Mouse (Mus musculus): ENCODE results near the gene Palld. TPM values are rescaled to one million over a fixed set of nuclear protein-coding genes. Genes with fewer than 3 reads are reported as not detected.

Gene Palld
- polyA plus RNA-seq, 1 experiment from 2014 or later, result 95.3 TPM

DNA sequence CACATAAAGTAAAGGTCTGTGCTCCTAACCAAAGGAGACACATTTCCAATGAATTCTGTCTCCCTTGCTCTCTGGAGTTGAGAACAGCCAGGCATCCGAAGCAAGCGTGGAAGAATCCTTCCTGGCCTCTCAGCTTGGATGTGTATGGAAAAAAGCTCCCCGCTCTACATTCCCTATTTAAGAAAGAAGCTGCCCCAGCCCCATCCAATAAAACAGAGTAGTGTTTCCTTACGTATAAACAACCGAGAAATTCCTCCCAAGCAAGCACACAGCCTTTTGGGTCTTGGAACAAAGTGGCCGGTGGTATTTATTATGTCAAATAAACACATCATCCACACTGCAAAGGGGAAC, 295.1 kb downstream of the Palld start:
- peak overlapping the region; percentile 37 for H3K4me2 ChIP-seq
- peak; percentile 60 for ATAC-seq (ENCODE audit: insufficient number of reproducible peaks, insufficient read depth, low FRiP score, low TSS enrichment, low read depth)
- H3K9me3 ChIP-seq, result no peaks in the 10 kb centered on the region
- H3K9ac ChIP-seq (replicated peaks), result 0 out of 2 replicates have a peak overlapping the region, but pooled peaks have one; percentile 8
- H3K36me3 ChIP-seq, result peaks cover 6% of the 10 kb centered on the region; the same call in 1 of the 2 replicates
- H3K4me1 ChIP-seq (replicated peaks), result peaks cover 25% of the 10 kb centered on the region
- H3K4me3 ChIP-seq (replicated peaks), result no peak overlapping the region
- H3K27me3 ChIP-seq, result no peaks in the 10 kb centered on the region
- H3K27ac ChIP-seq, result peak overlapping the region; percentile 94
- WGBS, result 11% methylated on average over 6 of the region's 6 CpGs

DNA sequence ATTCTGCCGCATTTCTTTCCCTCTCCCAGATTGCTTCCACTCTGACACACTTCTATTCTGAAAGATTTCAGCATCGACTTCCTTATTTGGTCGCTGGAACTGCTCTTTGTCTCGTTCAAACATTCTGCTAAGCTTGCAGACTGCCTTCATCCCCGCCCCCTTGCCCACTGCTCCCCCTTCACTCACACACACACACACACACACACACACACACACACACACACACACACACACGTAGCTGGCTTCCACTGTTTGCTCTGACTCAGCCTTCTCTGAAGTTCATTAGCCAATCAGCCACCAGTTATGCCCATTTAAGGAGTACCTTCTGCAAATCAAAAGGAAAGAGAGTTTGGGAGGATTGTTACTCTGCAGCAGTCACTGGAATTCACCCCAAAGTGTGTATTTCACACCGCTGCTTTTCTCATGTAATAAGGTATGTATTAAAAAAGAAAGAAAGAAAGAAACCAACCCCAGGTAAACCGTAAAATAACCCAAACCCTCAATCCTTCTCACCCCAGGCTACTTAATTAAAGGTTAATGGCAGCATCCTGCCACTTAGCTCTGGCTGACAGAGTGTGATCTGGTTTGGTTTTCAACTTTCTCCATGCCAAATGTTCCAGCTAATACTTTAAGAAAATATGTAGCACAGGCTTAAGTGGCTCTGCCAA, 295.6 kb downstream of the Palld start:
- Histone ChIP-seq H3K9me3 (no peaks in the 10 kb centered on the region), H3K36me3 (peaks cover 5% of the 10 kb centered on the region; the same call in 1 of the 2 replicates), H3K27me3 (no peaks in the 10 kb centered on the region), H3K4me1 (replicated peaks) (peaks cover 25% of the 10 kb centered on the region), H3K4me2 (peak overlapping the region; percentile 37), H3K27ac (peak overlapping the region; percentile 94), H3K9ac (replicated peaks) (0 out of 2 replicates have a peak overlapping the region, but pooled peaks have one; percentile 34), H3K4me3 (replicated peaks) (no peak overlapping the region)
- WGBS, result 5% methylated on average over 8 of the region's 8 CpGs
- peak; percentile 73 for ATAC-seq (ENCODE audit: insufficient number of reproducible peaks, insufficient read depth, low FRiP score, low TSS enrichment, low read depth)

DNA sequence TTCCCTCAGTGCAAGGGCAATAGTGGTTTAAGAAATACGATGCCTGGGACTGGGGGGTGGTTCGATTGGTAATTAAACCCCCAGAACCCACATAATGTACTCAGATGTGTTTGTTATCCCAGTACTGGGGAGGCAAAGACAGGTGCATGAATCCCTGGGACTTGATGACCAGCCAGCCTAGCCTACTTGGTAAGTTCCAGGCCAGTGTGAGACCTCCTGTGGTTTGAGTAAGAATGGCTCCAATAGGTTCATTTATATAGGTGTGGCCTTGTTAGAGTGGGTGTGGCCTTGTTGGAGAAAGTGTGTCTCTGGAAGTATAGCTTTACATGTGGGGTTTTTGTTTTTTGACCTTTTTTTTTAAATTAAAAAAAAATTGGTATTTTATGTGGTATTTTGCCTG, 297.6 kb downstream of the Palld start:
- Histone ChIP-seq H3K4me2 (no peak overlapping the region), H3K27ac (no peak overlapping the region), H3K36me3 (no peaks in the 10 kb centered on the region), H3K27me3 (no peaks in the 10 kb centered on the region), H3K4me1 (replicated peaks) (peaks cover 23% of the 10 kb centered on the region), H3K9ac (replicated peaks) (no peak overlapping the region), H3K9me3 (no peaks in the 10 kb centered on the region), H3K4me3 (replicated peaks) (no peak overlapping the region)
- 88% methylated on average over 2 of the region's 2 CpGs for WGBS
- no peak for ATAC-seq (ENCODE audit: insufficient number of reproducible peaks, insufficient read depth, low FRiP score, low TSS enrichment, low read depth)

DNA sequence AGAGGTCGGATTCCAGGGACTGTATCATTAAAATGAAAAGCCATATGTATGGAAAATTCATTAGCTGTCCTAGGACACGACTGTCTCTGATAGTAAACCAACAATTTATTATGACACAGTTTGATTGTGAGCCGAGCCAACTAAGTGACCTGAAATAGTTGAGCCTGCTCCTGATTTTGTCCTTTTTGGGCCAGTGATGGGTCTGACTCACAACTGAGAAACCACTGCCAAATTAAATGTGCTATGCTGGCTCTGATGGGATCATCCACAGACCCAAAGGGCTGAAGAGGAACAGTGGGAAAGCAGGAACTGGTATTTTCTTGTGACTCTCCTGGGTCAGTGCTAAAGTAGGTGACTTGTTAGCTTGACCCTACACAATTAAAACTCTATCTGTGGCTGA, 305.6 kb downstream of the Palld start:
- 49% methylated on average over 3 of the region's 3 CpGs for WGBS

DNA sequence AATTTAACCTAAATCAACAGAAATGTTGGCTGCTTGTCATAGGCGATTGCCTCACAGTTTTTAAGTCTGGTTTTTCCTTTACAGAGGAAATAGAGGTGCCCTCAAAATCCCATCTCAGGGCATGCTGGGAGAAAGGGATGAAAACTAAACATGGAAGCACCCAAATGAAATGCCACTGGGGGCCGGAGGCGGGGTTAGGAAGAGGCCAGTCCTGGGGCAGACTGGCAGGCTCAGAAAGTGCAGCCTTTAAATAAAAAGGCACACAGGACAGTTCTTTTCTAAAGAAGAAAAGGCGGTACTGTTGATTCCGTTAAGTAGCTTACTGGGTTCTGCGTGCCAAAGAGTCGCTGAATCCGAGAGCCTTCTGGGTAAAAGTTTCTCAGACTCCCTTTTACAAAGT, 311.0 kb downstream of the Palld start:
- Histone ChIP-seq H3K4me3 (replicated peaks) (peak overlapping the region; percentile 65), H3K27me3 (no peaks in the 10 kb centered on the region), H3K36me3 (peaks cover 4% of the 10 kb centered on the region), H3K4me1 (replicated peaks) (peaks cover 42% of the 10 kb centered on the region), H3K4me2 (peak overlapping the region; percentile 69), H3K9me3 (no peaks in the 10 kb centered on the region), H3K27ac (peak overlapping the region; percentile 94), H3K9ac (replicated peaks) (0 out of 2 replicates have a peak overlapping the region, but pooled peaks have one; percentile 18)
- 3% methylated on average over 8 of the region's 8 CpGs for WGBS
- no peak for ATAC-seq (ENCODE audit: insufficient number of reproducible peaks, insufficient read depth, low FRiP score, low TSS enrichment, low read depth)

More for the DNA sequence above, 305.6 kb downstream of the Palld start:
- H3K4me1 ChIP-seq (replicated peaks), result peaks cover 26% of the 10 kb centered on the region
- no peak overlapping the region for H3K4me3 ChIP-seq (replicated peaks)
- H3K9ac ChIP-seq (replicated peaks), result no peak overlapping the region
- H3K36me3 ChIP-seq, result no peaks in the 10 kb centered on the region
- H3K9me3 ChIP-seq, result no peaks in the 10 kb centered on the region
- H3K4me2 ChIP-seq, result no peak overlapping the region
- no peaks in the 10 kb centered on the region for H3K27me3 ChIP-seq
- no peak overlapping the region for H3K27ac ChIP-seq
- no peak for ATAC-seq (ENCODE audit: insufficient number of reproducible peaks, insufficient read depth, low FRiP score, low TSS enrichment, low read depth)

DNA sequence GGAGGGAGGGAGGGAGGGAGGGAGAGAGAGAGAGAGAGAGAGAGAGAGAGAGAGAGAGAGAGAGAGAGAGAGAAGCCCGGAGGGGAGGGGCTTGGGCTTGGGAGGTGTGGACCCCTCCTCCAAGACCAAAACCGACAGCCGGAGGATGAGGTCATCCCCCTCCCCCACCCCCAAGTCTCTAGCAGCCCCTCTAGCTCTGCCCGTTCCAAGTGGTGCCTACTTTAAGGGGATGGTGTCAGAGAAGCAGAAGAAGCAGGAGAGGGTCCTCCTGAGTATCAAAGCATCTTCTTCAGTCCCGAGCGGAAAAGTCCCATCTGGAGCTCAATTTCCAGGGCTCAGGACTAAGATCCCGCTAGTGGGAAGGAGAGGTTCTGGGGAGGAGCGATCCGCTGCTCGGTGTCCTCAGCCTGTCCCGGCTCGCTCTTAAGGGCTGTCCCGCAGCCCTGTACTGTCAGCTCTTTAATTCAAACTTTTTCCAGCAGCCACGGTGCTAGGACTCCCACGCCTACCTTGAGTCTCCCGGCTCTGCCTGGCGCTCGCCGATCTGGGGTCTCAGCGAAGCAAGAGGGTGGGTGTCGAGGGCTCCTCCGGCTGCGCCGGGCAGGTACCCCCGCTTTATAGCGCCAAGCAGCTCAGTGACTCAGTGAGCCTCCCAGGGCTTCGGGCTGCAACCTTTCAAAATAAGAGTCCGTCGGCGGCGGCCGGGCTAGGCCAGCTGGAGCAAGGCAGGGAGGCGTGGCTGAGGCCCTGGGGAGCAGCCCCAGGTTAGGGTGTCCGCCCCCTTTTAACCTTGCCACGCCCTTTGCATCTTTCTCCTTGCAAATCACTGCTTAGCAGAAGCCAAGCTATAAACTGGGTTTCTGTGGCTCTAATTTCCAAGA, 311.7 kb downstream of the Palld start:
- peak overlapping the region; percentile 69 for H3K4me2 ChIP-seq
- H3K4me3 ChIP-seq (replicated peaks), result peak overlapping the region; percentile 65
- ATAC-seq (ENCODE audit: insufficient number of reproducible peaks, insufficient read depth, low FRiP score, low TSS enrichment, low read depth), result peak; percentile 86
- H3K36me3 ChIP-seq, result peaks cover 4% of the 10 kb centered on the region
- peak overlapping the region; percentile 73 for H3K9ac ChIP-seq (replicated peaks)
- peaks cover 44% of the 10 kb centered on the region for H3K4me1 ChIP-seq (replicated peaks)
- peak overlapping the region; percentile 94 for H3K27ac ChIP-seq
- WGBS, result under 1% methylated on average over 35 of the region's 35 CpGs
- H3K27me3 ChIP-seq, result no peaks in the 10 kb centered on the region
- no peaks in the 10 kb centered on the region for H3K9me3 ChIP-seq

DNA sequence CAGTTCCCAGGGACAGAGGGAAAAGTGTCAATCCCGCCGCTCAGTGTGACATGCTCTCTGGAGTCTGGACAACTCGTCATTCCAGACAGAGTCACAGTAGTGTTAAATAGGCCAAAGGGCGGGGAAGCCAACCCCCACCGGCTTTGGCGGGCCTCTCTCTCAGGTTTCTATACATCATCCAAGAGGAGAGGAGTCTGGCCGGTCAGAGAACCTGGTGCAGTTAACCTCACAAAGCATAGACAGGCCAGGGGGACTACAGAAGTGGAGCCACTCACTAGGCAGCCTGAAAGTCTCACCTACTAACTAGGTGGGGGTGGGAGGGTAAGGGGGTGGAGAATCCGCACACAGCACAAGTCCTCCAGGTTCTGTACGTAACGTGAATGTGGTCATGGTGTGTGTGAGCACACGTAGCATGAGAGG, 312.5 kb downstream of the Palld start:
- Histone ChIP-seq H3K27ac (peak overlapping the region; percentile 94), H3K4me2 (peak overlapping the region; percentile 69), H3K4me3 (replicated peaks) (peak overlapping the region; percentile 65), H3K9ac (replicated peaks) (peak overlapping the region; percentile 73), H3K27me3 (no peaks in the 10 kb centered on the region), H3K36me3 (peaks cover 6% of the 10 kb centered on the region), H3K4me1 (replicated peaks) (peaks cover 45% of the 10 kb centered on the region), H3K9me3 (no peaks in the 10 kb centered on the region)
- 2% methylated on average over 11 of the region's 11 CpGs for WGBS
- peak; percentile 50 for ATAC-seq (ENCODE audit: insufficient number of reproducible peaks, insufficient read depth, low FRiP score, low TSS enrichment, low read depth)

DNA sequence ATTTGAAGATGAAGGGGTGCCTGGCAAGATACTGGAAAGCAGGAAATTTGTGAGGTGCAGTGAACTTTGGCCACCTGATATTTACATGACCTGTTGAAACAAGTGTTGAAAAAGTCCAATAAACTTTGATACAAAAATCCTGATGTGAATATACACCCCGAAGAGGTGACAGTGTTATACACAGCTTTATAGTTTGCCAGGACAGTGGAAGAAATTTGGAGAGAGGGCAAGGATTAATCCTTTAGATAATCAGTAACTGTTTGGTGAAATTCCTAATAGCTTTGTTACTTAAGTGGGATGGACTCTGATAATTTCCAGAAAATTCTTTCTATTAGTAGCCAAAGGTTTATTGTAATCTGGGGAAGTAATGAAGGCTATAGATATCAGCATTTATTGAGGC, 314.2 kb downstream of the Palld start:
- H3K27me3 ChIP-seq, result no peaks in the 10 kb centered on the region
- peak overlapping the region; percentile 69; the same call in 1 of the 2 replicates for H3K4me2 ChIP-seq
- WGBS, result 93% methylated on average over 1 of the region's 1 CpGs

DNA sequence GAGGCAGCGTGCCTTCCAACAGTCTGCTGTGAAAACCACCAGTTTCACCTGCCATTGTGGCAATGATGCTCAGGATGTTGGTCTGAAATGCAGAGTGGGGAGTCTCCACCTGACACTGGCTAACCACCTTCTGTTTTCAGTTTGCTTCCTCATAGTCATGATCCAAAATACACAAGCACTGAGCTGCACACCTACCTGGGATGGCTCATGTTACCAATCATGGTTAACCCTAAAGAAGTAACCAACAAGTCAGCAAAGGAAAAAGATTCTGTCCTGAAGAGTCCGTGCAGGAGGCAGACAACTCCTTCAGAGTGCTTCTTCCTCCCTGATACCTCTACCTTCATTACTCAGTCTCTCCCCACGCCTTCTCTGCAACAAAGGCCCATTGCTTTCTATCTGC, 314.8 kb downstream of the Palld start:
- Histone ChIP-seq H3K4me2 (no peak overlapping the region), H3K36me3 (peaks cover 19% of the 10 kb centered on the region), H3K9me3 (no peaks in the 10 kb centered on the region), H3K9ac (replicated peaks) (no peak overlapping the region), H3K27me3 (no peaks in the 10 kb centered on the region), H3K27ac (no peak overlapping the region), H3K4me1 (replicated peaks) (peaks cover 32% of the 10 kb centered on the region), H3K4me3 (replicated peaks) (no peak overlapping the region)
- 71% methylated on average over 3 of the region's 3 CpGs for WGBS
- ATAC-seq (ENCODE audit: insufficient number of reproducible peaks, insufficient read depth, low FRiP score, low TSS enrichment, low read depth), result no peak

More for the DNA sequence above, 314.2 kb downstream of the Palld start:
- Histone ChIP-seq H3K4me3 (replicated peaks) (no peak overlapping the region), H3K36me3 (peaks cover 18% of the 10 kb centered on the region), H3K9ac (replicated peaks) (no peak overlapping the region), H3K9me3 (no peaks in the 10 kb centered on the region), H3K4me1 (replicated peaks) (peaks cover 37% of the 10 kb centered on the region), H3K27ac (no peak overlapping the region)
- no peak for ATAC-seq (ENCODE audit: insufficient number of reproducible peaks, insufficient read depth, low FRiP score, low TSS enrichment, low read depth)

DNA sequence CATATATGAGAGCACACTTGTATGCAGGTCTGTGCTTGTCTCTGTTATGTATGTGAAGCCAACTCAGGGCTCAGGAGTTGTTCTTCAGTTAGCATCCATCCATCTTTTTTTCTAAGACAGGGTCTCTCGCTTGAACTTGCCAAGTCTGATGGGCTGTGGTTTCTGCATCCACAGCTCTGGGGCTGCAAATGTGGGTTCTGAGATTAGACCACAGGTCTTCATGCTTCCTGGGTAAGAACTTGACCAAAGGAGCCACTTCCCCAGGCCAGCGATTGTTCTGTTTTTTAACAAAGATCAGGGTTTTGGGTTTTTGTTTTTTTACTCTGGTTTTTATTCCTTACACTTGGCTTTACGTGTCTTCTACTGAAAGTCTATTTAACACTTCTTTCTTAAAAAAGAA, 316.0 kb downstream of the Palld start:
- no peak overlapping the region for H3K4me3 ChIP-seq (replicated peaks)
- no peaks in the 10 kb centered on the region for H3K9me3 ChIP-seq
- ATAC-seq (ENCODE audit: insufficient number of reproducible peaks, insufficient read depth, low FRiP score, low TSS enrichment, low read depth), result no peak
- no peak overlapping the region for H3K9ac ChIP-seq (replicated peaks)
- H3K4me2 ChIP-seq, result no peak overlapping the region
- H3K27me3 ChIP-seq, result no peaks in the 10 kb centered on the region
- no peak overlapping the region for H3K27ac ChIP-seq
- H3K36me3 ChIP-seq, result peaks cover 26% of the 10 kb centered on the region
- 90% methylated on average over 3 of the region's 3 CpGs for WGBS
- peaks cover 20% of the 10 kb centered on the region for H3K4me1 ChIP-seq (replicated peaks)

DNA sequence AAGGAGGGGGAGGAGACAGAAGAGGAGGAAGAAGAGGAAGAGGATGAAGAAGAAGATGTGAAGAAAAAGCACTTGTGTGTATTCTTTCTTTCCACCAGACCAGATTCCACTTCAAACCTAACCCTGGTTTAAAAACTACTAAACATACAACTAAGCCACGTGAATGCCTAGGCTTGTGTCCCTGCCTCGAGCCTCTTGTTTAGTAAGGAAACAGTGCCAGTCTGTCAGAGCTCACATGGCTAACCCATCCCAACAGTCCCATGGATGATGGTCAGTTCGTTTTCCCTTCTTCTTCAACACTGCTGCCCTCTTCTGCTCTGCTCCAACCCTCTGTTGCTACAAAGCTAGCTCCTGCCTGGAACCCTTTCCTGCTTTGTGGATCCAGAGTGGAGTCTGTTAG, 316.7 kb downstream of the Palld start:
- Histone ChIP-seq H3K36me3 (peaks cover 26% of the 10 kb centered on the region), H3K27me3 (no peaks in the 10 kb centered on the region), H3K4me1 (replicated peaks) (peaks cover 18% of the 10 kb centered on the region)

More for the DNA sequence above, 316.7 kb downstream of the Palld start:
- H3K27ac ChIP-seq, result no peak overlapping the region
- no peak for ATAC-seq (ENCODE audit: insufficient number of reproducible peaks, insufficient read depth, low FRiP score, low TSS enrichment, low read depth)
- WGBS, result 82% methylated on average over 3 of the region's 3 CpGs
- no peaks in the 10 kb centered on the region for H3K9me3 ChIP-seq
- no peak overlapping the region for H3K4me3 ChIP-seq (replicated peaks)
- no peak overlapping the region for H3K9ac ChIP-seq (replicated peaks)
- no peak overlapping the region for H3K4me2 ChIP-seq
